Mouse (Mus musculus) cerebellum, adult 2 months (tissue): ENCODE measurements at regions not wholly inside any gene's neighbourhood (a gene's known extent, or its start where the extent isn't known, plus 50 kb on each side); places are given as distances from the start of the nearest gene placed in this dataset.

Experiments
- CTCF ChIP-seq: fragments of 200-500 bp; IDR thresholded peaks from 2 replicates; pipeline ENCODE4 v1.5.1; 2011; ENCODE audit warnings: low read depth, mild to moderate bottlenecking, control low read depth, low read length, moderate library complexity, borderline replicate concordance; ENCODE audit not compliant: insufficient read depth
- POLR2A ChIP-seq: fragments of 200-500 bp; IDR thresholded peaks from 2 replicates; pipeline ENCODE4 v1.6.1; 2011; ENCODE audit warnings: low read length, control low read depth, borderline replicate concordance; ENCODE audit not compliant: insufficient read depth

- TF ChIP-seq CTCF (no peak), POLR2A (no peak)
These were observed 107.2 kb upstream of the Zranb2 start for GRCm38 (mm10) chr3:157426720-157427119.
